Mouse (Mus musculus): ENCODE results near the gene Hdac7.

GRCm38 (mm10) chr15:97821983-97822363 lies 22.3 kb downstream of the Hdac7 start:
- TF ChIP-seq POLR2A (IDR thresholded peaks at IDR 0.05; ENCODE audit: borderline replicate concordance, control insufficient read depth, low read depth, low read length) (no peak), CTCF (IDR thresholded peaks at IDR 0.05; ENCODE audit: control insufficient read depth, insufficient read depth, low read length) (no peak)
